Mouse (Mus musculus) heart, adult 8-10 months (tissue): Measurements from ENCODE around the gene Atp6v1b1. TPM values are rescaled to one million over a fixed set of nuclear protein-coding genes. Genes with fewer than 3 reads are reported as not detected.
"Not testable (repeated sequence)": the region's sequence is repeated elsewhere in the genome, so short reads cannot be mapped to it uniquely, and the experiment has no call there.

Experiments
- DNase-seq: peaks from one replicate; pipeline ENCODE4 v3.0.0; 2022; ENCODE audit warnings: low spot score
- total RNA-seq, 4 experiments: library from RNA; stranded (reverse); gene quantifications; 2 replicates each; pipeline ENCODE4 v1.2.4; 2022

The Atp6v1b1 gene
- total RNA-seq, 4 experiments from 2014 or later, result 0.17 TPM; not detected in 3

DNA sequence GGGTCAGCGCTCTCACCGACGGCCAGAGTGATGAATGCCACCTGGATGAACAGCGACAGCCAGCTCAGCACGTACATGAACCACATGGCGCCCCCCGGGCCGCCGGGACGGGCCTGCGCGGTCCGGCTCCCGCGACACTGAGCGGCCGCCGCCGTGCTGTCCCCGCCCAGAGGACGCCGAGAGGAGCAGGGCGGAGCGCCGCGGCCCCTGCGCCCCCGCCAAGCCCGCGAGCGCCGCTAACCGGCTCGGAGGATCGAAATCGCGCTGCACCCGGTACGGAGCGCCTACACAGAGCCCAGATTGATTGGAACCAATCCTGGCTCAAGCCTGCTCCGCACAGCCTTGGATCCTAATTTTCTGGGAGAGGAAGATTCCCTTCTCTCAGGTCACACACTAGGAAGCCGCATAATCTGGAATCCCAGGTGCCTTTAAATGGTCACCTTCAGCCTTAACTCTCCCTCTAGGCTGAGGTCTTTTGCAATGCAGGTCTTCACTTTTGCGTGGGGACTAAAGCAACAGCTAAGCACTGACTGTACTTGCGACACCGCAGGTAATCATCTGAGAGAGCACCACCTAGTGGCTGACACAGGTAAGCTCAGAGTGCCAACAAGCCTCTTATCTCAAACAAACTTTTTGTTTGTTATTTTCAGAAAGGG, 33.0 kb downstream of the Atp6v1b1 start, which contains the start of gene Tex261:
Gene Tex261, minus strand, starts transcription at position 176 of the 656 bp plus-strand sequence.
- DNase-seq, result peak; percentile 90

DNA sequence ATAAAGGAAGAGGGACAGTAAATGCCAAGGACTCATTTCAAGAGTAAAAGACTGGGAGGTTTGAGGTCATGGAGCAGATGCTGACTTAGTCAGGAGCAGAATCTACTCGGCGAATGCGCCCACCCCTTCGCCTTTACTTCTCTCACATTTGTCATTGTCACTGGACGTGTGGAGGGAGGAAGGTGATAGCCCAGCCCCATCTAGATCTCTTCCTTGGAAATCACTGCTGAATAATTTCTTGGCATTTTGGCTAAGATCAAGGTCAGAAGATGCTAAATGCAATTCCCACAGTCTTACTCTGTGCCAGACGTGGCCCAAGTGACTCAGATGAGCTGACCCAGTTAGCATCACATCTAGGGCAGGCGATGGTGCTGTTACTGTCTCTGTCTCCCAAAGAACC, 35.5 kb downstream of the Atp6v1b1 start:
- no peak for DNase-seq

DNA sequence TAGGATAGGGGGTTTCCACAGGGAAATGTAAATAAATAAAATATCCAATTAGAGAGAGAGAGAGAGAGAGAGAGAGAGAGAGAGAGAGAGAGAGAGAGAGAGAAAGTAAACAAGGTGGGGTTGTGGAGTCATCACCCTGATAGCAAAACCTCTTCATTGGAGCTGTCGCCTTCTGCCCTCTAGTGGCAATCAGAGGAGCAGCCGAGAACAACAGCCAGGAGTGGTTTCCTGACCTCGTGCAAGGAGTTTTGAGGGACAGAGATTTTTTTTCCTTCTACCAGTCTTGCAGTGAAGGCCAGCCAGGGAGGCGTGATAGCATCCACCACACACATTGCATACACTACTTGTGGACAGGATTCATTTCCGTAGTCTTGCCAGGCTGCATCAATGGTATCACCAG, 36.2 kb downstream of the Atp6v1b1 start:
- peak; percentile 60 for DNase-seq

DNA sequence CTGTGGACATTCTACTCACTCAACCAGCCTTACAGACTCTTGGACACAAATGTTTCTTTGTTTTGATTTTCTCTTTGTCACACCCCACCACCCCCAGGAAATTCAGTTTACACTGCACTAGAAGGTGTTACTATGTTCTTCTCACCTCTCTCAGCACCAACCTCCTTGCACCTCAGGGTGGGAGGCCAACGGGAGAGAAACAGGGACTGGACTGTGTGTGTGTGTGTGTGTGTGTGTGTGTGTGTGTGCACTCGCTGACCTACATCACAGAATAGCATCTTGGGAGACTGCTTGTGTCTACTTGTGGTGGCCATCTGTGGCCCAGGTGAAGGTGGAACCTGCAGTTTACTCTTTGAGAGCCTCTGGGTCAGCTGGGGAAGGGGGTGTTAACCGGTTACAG, 43.6 kb downstream of the Atp6v1b1 start:
- DNase-seq, result no peak

DNA sequence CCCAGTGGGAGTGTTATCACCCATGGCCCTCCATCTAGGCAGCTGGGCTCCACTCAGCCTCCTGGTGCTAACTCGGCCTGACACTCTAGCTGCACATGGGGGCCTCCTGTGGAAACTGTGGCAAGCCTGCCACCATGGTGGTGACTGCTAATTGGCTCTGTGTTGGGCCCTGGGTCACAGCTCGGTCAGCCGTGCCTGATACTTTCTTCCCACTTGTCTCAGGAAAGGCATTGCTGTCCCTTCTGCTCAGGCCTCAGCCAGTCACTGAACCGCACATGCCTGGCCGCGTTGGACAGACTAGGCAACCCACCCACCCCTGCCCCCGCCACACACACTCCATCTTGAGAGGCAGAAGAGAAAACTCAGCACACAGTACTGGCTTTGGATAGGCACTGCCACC, 45.8 kb downstream of the Atp6v1b1 start:
- no peak for DNase-seq

DNA sequence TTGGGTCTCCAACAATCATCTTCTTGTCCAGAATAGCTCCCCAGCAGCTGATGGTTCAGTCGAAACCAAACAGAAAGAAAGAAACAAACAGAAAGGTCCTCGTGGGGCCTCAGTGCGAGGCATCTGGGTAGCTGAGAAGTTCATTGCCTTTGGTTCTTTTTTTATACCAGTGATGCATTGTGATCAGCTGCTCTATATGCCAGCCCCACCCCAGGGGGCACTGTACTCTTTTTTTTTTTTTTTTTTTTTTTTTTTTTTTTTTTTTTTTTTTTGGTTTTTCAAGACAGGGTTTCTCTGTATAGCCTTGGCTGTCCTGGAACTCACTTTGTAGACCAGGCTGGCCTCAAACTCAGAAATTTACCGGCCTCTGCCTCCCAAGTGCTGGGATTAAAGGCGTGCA, 47.7 kb downstream of the Atp6v1b1 start:
- not testable (repeated sequence) for DNase-seq

DNA sequence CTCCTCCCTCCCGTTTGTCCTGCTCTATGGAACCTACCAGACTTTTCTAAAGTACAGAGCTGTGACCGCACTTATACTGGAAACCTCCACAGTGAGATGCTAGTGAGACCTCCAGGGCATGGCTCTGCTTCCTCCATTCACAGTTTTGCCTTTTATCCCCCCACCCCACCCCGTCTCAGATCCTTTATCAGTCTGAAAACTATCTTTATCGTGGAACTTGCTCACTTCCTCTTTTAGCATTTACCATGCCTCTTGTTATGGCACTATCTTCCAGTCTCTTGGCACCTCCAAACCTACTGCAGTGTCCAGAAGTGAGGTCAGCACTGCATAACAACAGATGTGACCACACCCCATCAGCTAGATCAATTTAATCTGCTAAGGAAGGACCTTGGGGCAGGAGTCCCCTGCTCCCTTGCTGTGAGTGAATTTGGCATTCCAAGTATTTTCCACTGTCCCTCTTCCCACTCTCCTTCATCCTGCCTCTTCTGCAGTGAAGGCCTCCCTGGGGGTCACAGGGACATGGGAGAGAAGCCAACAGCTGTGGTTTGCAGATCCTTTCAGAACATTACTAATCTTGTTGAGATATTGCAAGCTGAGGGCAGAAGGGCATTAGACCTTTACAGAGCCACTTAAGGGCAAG, 48.6 kb downstream of the Atp6v1b1 start:
- DNase-seq, result no peak

DNA sequence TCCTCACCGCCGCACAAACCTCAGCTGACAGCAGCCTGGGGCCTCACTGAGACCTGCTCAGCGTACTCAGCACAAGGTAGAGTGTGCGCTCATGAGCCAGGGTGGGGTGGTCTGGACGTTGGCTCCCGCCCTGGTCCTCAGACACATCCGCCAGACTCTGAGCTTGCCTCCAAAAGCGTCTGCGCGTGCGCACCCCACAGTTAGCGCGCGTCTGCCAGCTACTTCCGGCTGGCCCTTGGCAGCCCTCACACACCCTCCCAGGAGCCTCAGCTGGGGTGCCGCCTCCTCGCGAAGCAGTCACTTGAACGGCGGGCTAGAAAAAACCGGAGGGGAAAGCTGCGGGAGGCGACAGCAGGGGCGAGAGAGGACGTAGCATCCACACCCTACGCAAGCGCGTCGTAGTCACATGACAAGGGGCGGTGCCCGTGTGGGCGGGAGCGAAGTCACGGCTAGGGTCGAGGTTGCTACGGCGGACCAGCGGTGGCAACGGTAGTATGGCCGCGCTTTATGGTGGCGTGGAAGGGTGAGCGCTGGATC, 52.0 kb downstream of the Atp6v1b1 start, which contains the start of gene Nagk:
Gene Nagk, plus strand, starts transcription at position 223 of the 537 bp plus-strand sequence.
- DNase-seq, result peak; percentile 92

DNA sequence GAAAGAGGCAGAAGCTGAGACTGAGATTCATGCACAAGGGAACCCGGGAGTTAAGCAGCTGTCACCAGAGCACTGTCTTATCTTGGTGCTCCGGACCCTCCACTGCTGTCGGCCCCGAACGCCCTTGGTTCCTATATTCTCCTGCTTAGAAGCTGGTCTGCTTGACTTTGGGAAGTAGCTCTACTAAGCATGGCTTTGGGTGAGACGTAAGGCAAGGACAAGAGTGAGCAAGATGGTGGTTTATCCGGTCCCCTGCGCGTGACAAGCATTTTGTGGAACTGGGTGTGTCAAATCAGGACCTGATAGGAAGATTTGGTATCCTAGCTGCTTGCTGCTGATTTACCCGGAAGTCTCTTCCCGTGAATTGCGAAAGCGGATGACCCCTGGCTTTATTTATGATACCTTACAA, 52.7 kb downstream of the Atp6v1b1 start:
- DNase-seq, result peak; percentile 28

DNA sequence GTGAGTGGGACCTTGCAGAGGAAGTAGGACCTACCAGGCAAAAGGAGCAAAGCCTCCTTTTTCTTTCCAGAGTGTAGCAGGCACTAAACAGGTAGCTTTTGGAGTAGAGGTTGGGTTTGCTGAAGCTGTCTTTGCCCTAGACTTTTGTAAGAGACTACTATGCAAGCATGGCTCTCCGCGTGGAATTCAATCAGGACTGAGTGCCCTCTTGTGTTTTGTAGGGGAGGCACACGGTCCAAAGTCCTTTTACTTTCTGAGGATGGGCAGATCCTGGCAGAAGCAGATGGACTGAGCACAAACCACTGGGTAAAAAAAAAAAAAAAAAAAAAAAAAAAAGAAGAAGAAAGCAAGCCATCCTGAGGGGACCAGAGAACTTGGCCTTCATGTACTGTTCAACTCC, 53.9 kb downstream of the Atp6v1b1 start:
- no peak for DNase-seq

DNA sequence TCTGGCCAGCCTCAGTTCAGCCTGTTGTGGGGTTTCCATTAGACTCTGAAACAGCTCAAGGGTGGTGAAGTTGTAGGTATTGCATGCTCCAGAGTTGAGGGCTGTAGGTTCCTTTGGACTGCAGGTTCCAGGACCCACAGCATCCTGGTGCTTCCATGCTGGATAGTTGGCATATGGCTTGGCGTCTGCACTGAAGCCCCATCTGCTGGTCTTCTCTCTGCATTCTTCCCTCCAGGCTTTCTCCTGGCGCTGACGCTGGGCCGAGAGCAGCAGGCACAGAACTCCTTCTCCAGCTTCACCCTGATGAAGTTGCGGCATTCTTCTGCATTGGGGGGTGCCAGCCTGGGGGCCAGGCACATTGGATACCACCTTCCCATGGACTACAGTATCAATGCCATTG, 59.2 kb downstream of the Atp6v1b1 start:
- DNase-seq, result no peak

DNA sequence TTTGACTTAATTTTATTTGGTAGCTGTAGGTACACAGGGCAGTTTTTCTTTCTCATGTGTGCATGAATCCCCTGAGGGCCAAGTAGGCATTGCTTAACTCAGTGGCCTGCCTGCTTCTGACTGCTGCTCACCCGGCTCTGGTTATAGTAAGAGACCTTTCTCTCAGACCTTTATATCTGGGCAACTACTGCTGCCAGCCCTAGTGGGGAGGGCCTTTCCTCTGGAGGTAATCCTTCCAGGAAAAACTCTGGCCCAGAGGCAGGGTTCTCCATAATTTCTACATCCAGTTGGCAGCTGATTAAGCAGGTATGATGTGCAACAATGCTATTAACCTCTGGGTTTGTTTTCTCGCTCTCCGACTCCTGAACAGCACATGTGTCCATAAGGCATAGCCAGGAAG, 60.1 kb downstream of the Atp6v1b1 start:
- no peak for DNase-seq

Other genes starting within 250 kb of the Atp6v1b1 start
- gene Dguok, start 236.0 kb upstream of the Atp6v1b1 start, total RNA-seq, result 10 to 100 TPM; 32.7 to 37.1 (median 34.4) TPM
- 1 to 10 TPM in 2 of 4 experiments, under 1 TPM in 2; 0.33 to 1.6 (median 0.89) TPM for gene Actg2, start 206.7 kb upstream of the Atp6v1b1 start, total RNA-seq
- 10 to 100 TPM; 11.4 to 14.9 (median 12.9) TPM for gene Stambp, start 170.3 kb upstream of the Atp6v1b1 start, total RNA-seq
- under 1 TPM; 0.25 to 0.57 (median 0.47) TPM for gene Clec4f, start 86.8 kb upstream of the Atp6v1b1 start, total RNA-seq
- gene Cd207, start 65.1 kb upstream of the Atp6v1b1 start, total RNA-seq, result 1 to 10 TPM in 1 of 4 experiments, under 1 TPM in 3; 0.46 to 1.1 (median 0.75) TPM
- not detected for gene Vax2, start 31.7 kb upstream of the Atp6v1b1 start, total RNA-seq
- under 1 TPM in 1 of 4 experiments, not detected in 3; 0.22 TPM for gene Ankrd53, start 19.7 kb downstream of the Atp6v1b1 start, total RNA-seq
- gene Tex261, start 32.8 kb downstream of the Atp6v1b1 start, total RNA-seq, result 100 to 1,000 TPM in 2 of 4 experiments, 10 to 100 TPM in 2; 91.3 to 107 (median 97.8) TPM
- gene Nagk, start 52.0 kb downstream of the Atp6v1b1 start, total RNA-seq, result 10 to 100 TPM; 19.9 to 25.3 (median 22.7) TPM
- 10 to 100 TPM; 42.5 to 48.7 (median 46.1) TPM for gene Paip2b, start 88.8 kb downstream of the Atp6v1b1 start, total RNA-seq
- 10 to 100 TPM; 36.1 to 66.2 (median 52.6) TPM for gene Zfp638, start 124.1 kb downstream of the Atp6v1b1 start, total RNA-seq